24 mouse cellular contexts compared by ENCODE assay signal in the genomic region with DNA sequence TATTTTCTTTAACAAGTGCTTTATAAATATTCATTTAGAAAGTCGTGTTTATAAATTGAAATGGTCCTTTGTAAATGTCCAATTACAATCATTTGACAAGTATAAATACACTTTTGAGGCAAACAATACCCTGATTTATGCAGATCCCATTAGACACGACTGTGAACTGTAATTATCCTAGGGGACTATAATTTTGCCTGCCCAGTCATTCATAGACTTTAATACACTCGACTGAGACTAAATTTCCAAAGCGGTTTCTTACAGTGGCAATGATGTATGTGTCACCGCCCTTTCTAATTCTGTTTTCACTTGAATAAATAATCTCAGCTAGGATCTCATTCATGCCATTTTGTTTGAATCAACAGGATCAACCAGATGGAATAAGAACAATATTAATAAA.
DNase-seq lines count a peak whose midpoint lies in the region; ATAC-seq lines count a peak whose summit lies in the region.
"Had no signal": no experiment of that assay in that cellular context is flagged by ENCODE, and none has a peak within 500 bp of the region (broad histone marks: within the 10 kb centered on the region; RNA-seq: fewer than 3 reads in every experiment).

No protein-coding gene starts in this region.

- 59% methylated on average over 5 of the region's 5 CpGs for WGBS in hindbrain, embryonic 11.5 days
- 28% methylated on average over 5 of the region's 5 CpGs for WGBS in hindbrain, embryonic 13.5 days
- 47% methylated on average over 5 of the region's 5 CpGs for WGBS in neural tube, embryonic 11.5 days
- 27% methylated on average over 5 of the region's 5 CpGs for WGBS in forebrain, embryonic 13.5 days
- 30% methylated on average over 5 of the region's 5 CpGs for WGBS in midbrain, embryonic 15.5 days

- H3K4me1 ChIP-seq in hindbrain, embryonic 11.5 days (replicated peaks; ENCODE audit: control insufficient read depth, insufficient read depth, low read length): no peaks in the 10 kb centered on the region
- 0 out of 2 replicates have a peak, but pooled peaks cover 2% of the 10 kb centered on the region for H3K4me1 ChIP-seq in hindbrain, embryonic 13.5 days (replicated peaks)
- 0 out of 2 replicates have a peak, but pooled peaks cover 2% of the 10 kb centered on the region for H3K4me1 ChIP-seq in neural tube, embryonic 11.5 days (ENCODE audit: control insufficient read depth, insufficient read depth, low read length)
- H3K4me1 ChIP-seq in forebrain, embryonic 13.5 days: no peaks in the 10 kb centered on the region
- no peaks in the 10 kb centered on the region for H3K4me1 ChIP-seq in midbrain, embryonic 15.5 days
- H3K4me1 ChIP-seq: embryonic facial prominence, embryonic 12.5 days; liver, embryonic 15.5 days; lung, embryonic 15.5 days had no signal

- no peaks in the 10 kb centered on the region for H3K9me3 ChIP-seq in hindbrain, embryonic 11.5 days (ENCODE audit: control insufficient read depth, low read length)
- no peaks in the 10 kb centered on the region; the same call in 1 of the 2 replicates for H3K9me3 ChIP-seq in hindbrain, embryonic 13.5 days
- H3K9me3 ChIP-seq in neural tube, embryonic 11.5 days (ENCODE audit: control insufficient read depth, low read length): no peaks in the 10 kb centered on the region
- H3K9me3 ChIP-seq in forebrain, embryonic 13.5 days (replicated peaks): no peaks in the 10 kb centered on the region
- no peaks in the 10 kb centered on the region for H3K9me3 ChIP-seq in midbrain, embryonic 15.5 days
- H3K9me3 ChIP-seq: embryonic facial prominence, embryonic 12.5 days; limb, embryonic 10.5 days; liver, embryonic 15.5 days; lung, embryonic 15.5 days had no signal

- no peak overlapping the region for H3K27ac ChIP-seq in hindbrain, embryonic 11.5 days (ENCODE audit: low read depth, low read length)
- H3K27ac ChIP-seq in hindbrain, embryonic 13.5 days: no peak overlapping the region
- H3K27ac ChIP-seq in neural tube, embryonic 11.5 days (ENCODE audit: low read depth, low read length): no peak overlapping the region
- H3K27ac ChIP-seq in forebrain, embryonic 13.5 days: no peak overlapping the region
- H3K27ac ChIP-seq in midbrain, embryonic 15.5 days: no peak overlapping the region
- H3K27ac ChIP-seq: embryonic facial prominence, embryonic 12.5 days; kidney, postnatal 0 days; limb, embryonic 10.5 days; liver, embryonic 15.5 days; lung, embryonic 15.5 days had no signal

- peak; percentile 72 for ATAC-seq in hindbrain, embryonic 11.5 days (ENCODE audit: low FRiP score)
- no peak for ATAC-seq in hindbrain, embryonic 13.5 days (ENCODE audit: low FRiP score)
- peak; percentile 64; the same call in 1 of the 2 replicates for ATAC-seq in neural tube, embryonic 11.5 days (ENCODE audit: insufficient read depth, low FRiP score, low TSS enrichment)
- peak; percentile 90 for ATAC-seq in forebrain, embryonic 13.5 days
- peak; percentile 60; the same call in 1 of the 2 replicates for ATAC-seq in midbrain, embryonic 15.5 days (replicated peaks)

- no peak overlapping the region for H3K9ac ChIP-seq in hindbrain, embryonic 11.5 days (ENCODE audit: low read depth, low read length)
- H3K9ac ChIP-seq in hindbrain, embryonic 13.5 days: no peak overlapping the region
- H3K9ac ChIP-seq in neural tube, embryonic 11.5 days (ENCODE audit: low read length): no peak overlapping the region
- H3K9ac ChIP-seq in forebrain, embryonic 13.5 days: no peak overlapping the region
- no peak overlapping the region for H3K9ac ChIP-seq in midbrain, embryonic 15.5 days
- H3K9ac ChIP-seq: embryonic facial prominence, embryonic 12.5 days; liver, embryonic 15.5 days; lung, embryonic 15.5 days had no signal

- DNase-seq in hindbrain, embryonic 11.5 days (ENCODE audit: low spot score): no peak
- DNase-seq in neural tube, embryonic 11.5 days (ENCODE audit: low spot score): no peak
- no peak for DNase-seq in neural tube, embryonic 10.5 days (ENCODE audit: extremely low spot score, low spot score)
- DNase-seq in ovary, postnatal 36 days (ENCODE audit: low spot score): no peak
- no peak for DNase-seq in cerebellum, adult 9-11 months
- DNase-seq: adrenal gland, postnatal 25 days; cerebellum, adult 11-12 months; cerebellum, postnatal 14 days; heart, postnatal 4 days; kidney, adult 2 months; liver; lung, postnatal 4 days; right cerebral cortex, adult 18-20 months; right cerebral cortex, postnatal 4 days; thymus, postnatal 25 days had no signal

- H3K27me3 ChIP-seq in hindbrain, embryonic 11.5 days (ENCODE audit: control insufficient read depth, insufficient read depth, low read length): no peaks in the 10 kb centered on the region
- no peaks in the 10 kb centered on the region for H3K27me3 ChIP-seq in hindbrain, embryonic 13.5 days
- no peaks in the 10 kb centered on the region for H3K27me3 ChIP-seq in neural tube, embryonic 11.5 days (ENCODE audit: control insufficient read depth, insufficient read depth, low read length)
- H3K27me3 ChIP-seq in forebrain, embryonic 13.5 days: peaks cover 18% of the 10 kb centered on the region
- H3K27me3 ChIP-seq in midbrain, embryonic 15.5 days (replicated peaks): no peaks in the 10 kb centered on the region
- H3K27me3 ChIP-seq: embryonic facial prominence, embryonic 12.5 days; liver, embryonic 15.5 days; lung, embryonic 15.5 days had no signal

- H3K36me3 ChIP-seq in hindbrain, embryonic 11.5 days (ENCODE audit: control insufficient read depth, insufficient read depth, low read length): no peaks in the 10 kb centered on the region
- no peaks in the 10 kb centered on the region for H3K36me3 ChIP-seq in hindbrain, embryonic 13.5 days
- no peaks in the 10 kb centered on the region for H3K36me3 ChIP-seq in neural tube, embryonic 11.5 days (ENCODE audit: control insufficient read depth, insufficient read depth, low read length)
- no peaks in the 10 kb centered on the region for H3K36me3 ChIP-seq in forebrain, embryonic 13.5 days (ENCODE audit: poor library complexity, severe bottlenecking)
- H3K36me3 ChIP-seq in midbrain, embryonic 15.5 days (replicated peaks): no peaks in the 10 kb centered on the region
- H3K36me3 ChIP-seq: embryonic facial prominence, embryonic 12.5 days; limb, embryonic 10.5 days; liver, embryonic 15.5 days; lung, embryonic 15.5 days had no signal

- no peak overlapping the region for H3K4me3 ChIP-seq in hindbrain, embryonic 11.5 days (ENCODE audit: low read depth, low read length)
- no peak overlapping the region for H3K4me3 ChIP-seq in hindbrain, embryonic 13.5 days
- H3K4me3 ChIP-seq in neural tube, embryonic 11.5 days (ENCODE audit: low read depth, low read length): no peak overlapping the region
- no peak overlapping the region for H3K4me3 ChIP-seq in forebrain, embryonic 13.5 days
- H3K4me3 ChIP-seq in midbrain, embryonic 15.5 days: no peak overlapping the region
- H3K4me3 ChIP-seq: embryonic facial prominence, embryonic 12.5 days; limb, embryonic 10.5 days; liver, embryonic 15.5 days; lung, embryonic 15.5 days; myocyte had no signal

- no peak overlapping the region for H3K4me2 ChIP-seq in hindbrain, embryonic 11.5 days (replicated peaks; ENCODE audit: low read depth, low read length)
- no peak overlapping the region for H3K4me2 ChIP-seq in hindbrain, embryonic 13.5 days
- no peak overlapping the region for H3K4me2 ChIP-seq in neural tube, embryonic 11.5 days (ENCODE audit: low read depth)
- H3K4me2 ChIP-seq in forebrain, embryonic 13.5 days: no peak overlapping the region
- H3K4me2 ChIP-seq in midbrain, embryonic 15.5 days: no peak overlapping the region
- H3K4me2 ChIP-seq: embryonic facial prominence, embryonic 12.5 days; liver, embryonic 15.5 days; lung, embryonic 15.5 days had no signal
